Mouse (Mus musculus) thymus, postnatal 4 days (tissue): ENCODE measurements around the gene Adgrg7.

Source experiments
- DNase-seq: peaks from one replicate; pipeline ENCODE4 v3.0.0; 2021

Adgrg7 gene

GRCm38 (mm10) chr16:56795481-56796139, at the start of gene Adgrg7:
Adgrg7 (minus strand) TSS chr16:56795855.
- DNase-seq: no peak

- no peak for DNase-seq
Observed at GRCm38 (mm10) chr16:56842988-56843387, 47.3 kb upstream of the Adgrg7 start.

GRCm38 (mm10) chr16:56833312-56833711, 37.7 kb upstream of the Adgrg7 start:
- DNase-seq: no peak

- DNase-seq: no peak
Observed at GRCm38 (mm10) chr16:56831986-56832385, 36.3 kb upstream of the Adgrg7 start.

DNA sequence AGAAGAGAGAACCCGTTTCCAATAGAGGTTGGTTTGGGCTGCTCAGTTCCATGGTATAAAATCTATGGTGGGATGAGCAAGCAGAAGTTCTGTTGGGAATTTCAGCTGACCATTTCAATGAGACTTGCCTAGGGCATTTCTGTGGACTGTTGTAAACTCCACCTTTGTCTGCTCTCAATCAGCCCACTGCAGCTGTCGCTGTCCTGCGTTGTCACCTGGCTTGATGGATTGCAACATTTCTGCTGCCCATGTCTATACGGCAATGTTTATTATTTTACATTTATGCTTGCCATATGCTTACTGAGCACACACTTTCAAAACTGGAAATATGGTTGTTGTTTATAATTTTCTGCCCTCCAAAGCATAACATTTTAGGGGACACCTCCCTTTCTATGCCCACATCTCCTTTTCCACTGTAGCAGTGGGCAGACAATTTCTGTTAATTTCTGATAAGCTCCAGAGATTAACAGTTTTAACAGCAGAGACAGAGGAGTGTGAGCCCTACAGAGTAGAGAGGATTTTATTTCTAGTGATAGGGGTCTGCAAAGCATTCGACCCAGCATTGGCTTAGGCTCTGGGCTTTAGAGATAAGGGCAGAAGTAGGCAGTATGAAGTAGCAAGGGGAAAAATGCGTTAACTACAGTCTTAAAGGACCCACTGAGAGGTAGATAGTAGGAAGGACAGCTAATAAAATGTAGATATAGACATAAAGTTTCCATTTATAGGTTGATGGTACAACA, 5.9 kb upstream of the Adgrg7 start:
- DNase-seq: no peak

GRCm38 (mm10) chr16:56800946-56801345, 5.3 kb upstream of the Adgrg7 start:
- DNase-seq: no peak

DNA sequence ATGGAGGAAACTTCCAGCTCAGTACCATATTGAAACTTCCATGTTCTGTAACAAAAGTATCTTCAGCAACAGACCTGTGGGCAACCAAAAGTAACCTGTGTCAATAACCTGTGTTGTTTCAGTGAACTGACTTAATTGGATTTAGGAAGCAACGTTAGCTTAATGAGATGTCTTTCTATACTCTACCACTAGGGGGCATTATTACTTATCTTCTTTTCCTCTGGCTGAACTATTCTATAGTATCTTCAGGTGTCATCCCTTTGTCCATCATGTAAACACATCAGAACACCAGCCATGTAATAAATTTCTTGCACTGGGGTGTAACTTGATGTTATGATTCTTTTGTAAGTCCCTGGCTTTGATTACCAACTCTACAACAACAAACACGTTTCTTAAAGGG, 4.8 kb upstream of the Adgrg7 start:
- no peak for DNase-seq

DNA sequence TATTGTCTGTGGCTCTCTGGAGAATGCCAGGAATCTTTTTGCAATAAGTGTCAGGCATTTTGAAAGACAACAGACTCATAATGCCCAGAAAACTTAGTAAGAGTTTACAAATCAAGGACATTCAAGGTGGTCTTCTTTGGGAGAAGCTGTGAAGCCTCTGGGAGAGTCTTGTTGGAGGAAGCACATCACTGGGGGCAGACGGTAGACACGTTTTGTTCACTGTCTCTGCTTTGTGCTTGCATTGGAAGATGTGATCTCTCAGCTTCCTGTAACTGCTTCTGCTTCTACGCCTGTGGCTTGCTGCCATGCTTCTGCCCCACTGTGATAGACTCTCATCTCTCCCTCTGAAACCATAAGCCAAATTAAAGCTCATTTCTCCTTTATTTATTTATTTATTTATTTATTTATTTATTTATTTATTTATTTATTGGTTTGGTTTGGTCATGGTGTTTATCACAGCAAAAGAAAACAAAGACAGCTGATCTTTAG, 3.9 kb upstream of the Adgrg7 start:
- DNase-seq: no peak

DNA sequence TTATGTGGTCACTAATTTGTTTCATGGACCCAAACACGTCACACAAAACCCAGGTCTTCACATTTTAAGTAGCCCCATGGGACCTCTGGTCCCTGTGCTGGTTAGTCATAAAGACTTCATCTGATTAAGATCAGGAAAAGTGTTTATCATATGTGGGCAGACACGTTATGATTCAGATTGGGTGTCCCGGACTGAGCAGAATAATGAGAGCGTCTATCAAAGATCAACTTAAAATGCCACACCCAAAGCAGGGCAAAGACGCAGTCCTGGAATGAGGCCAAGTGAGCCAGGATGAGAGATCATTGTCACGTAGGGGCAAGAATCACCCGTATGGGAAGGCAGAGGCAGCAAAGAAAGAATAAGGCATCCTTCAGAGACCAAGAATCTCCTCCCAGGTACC, 3.2 kb upstream of the Adgrg7 start:
- DNase-seq: no peak

DNA sequence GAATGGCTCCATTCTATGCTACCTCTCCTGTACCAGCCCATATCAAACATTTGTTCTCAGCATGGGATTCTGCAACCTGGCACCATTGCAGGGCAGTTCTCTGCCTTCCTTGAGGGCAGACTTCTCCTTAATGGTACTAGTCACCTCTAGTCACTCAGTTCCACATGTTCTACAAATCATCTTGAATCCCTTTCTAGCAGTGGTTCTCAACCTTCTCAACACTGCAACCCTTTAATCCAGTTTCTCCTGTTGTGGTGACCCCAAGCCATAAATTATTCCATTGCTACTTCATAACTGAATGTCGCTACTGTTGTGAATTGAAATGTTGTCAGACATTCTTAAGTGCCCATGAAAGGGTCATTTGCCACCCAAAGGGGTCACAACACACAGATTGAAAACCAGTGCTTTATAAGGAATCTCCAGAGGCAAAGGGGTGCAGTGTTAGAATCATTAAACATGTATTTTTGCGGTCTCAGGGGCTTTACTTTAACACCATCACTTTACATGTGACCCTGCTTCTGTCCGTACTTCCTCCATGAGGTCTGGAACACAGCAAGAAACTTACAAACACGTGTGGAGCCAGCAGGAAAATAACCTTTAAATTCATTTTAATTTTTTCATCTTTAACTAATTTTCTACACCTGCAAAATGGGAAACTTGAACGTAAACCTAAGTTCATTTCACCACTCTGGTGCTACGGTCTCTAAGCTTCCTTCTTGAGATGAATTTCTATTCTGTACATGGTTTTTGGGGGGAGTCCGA, 1.1 kb downstream of the Adgrg7 start:
- no peak for DNase-seq

GRCm38 (mm10) chr16:56793778-56794177, 1.9 kb downstream of the Adgrg7 start:
- DNase-seq: no peak

DNA sequence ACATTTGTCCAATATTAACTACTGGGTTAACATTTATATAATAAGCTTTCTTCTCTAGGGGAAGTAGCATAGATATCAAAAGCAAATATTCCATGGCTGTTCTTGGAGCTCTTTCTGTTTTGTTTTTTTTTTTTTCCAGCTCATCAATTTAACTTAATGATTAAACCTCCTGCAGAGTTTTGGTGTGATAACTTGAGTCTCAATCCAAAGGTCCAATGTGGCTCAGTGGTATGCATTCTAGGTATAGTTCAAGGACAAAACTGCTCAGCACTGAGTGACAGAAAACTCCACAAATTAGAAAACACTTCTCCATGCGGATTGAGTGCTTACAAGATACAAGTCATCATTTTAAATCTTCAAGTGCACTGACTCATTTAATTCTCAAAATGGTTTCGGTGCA, 9.7 kb downstream of the Adgrg7 start:
- no peak for DNase-seq

DNA sequence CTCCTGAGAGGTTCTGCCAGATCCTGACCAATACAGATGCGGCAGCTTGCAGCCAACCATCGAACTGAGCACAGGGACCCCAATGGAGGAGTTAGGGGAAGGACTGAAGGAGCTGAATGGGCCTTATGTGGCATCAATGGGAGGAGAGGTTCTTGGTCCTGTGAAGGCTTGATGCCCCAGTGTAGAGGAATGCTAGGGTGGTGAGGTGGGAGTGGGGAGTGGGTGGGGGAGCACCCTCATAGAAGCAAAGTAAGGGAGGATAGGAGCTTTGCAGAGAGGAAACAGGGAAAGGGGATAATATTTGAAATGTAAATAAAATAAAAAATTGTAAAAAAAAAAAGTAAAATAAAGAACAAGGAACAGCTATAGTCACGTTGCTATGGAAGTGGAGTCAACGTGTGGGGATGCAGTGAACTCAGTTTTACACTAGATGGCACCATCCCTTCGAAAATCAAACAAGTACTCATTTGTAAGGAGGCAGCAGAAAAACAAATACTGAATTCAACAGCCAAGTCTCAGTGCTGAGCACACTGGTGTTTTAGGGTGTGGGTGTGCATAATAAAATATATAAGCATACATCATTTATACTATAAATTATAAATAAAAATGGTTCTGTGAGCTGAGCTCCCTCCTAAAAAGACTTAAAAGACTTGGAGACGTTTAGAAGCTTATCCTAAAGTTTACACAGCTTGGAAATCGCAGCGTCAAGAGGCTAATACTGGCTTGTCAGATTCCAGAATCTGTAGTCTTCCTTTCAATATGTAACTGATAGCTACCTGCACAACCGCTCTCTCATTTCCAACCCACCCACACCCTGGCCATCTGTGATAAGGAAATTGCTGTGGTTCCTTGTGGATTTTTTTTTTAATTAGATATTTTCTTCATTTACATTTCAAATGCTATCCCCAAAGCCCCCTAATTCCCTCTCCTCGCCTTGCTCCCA, 24.2 kb downstream of the Adgrg7 start:
- DNase-seq: peak; percentile 12

- DNase-seq: no peak
Observed at GRCm38 (mm10) chr16:56729060-56729459, 66.6 kb downstream of the Adgrg7 start.

- no peak for DNase-seq
Observed at GRCm38 (mm10) chr16:56724927-56725326, 70.7 kb downstream of the Adgrg7 start.

- no peak for DNase-seq
Observed at GRCm38 (mm10) chr16:56722357-56722756, 73.3 kb downstream of the Adgrg7 start.

- DNase-seq: no peak
Observed at GRCm38 (mm10) chr16:56719031-56719430, 76.6 kb downstream of the Adgrg7 start.

DNA sequence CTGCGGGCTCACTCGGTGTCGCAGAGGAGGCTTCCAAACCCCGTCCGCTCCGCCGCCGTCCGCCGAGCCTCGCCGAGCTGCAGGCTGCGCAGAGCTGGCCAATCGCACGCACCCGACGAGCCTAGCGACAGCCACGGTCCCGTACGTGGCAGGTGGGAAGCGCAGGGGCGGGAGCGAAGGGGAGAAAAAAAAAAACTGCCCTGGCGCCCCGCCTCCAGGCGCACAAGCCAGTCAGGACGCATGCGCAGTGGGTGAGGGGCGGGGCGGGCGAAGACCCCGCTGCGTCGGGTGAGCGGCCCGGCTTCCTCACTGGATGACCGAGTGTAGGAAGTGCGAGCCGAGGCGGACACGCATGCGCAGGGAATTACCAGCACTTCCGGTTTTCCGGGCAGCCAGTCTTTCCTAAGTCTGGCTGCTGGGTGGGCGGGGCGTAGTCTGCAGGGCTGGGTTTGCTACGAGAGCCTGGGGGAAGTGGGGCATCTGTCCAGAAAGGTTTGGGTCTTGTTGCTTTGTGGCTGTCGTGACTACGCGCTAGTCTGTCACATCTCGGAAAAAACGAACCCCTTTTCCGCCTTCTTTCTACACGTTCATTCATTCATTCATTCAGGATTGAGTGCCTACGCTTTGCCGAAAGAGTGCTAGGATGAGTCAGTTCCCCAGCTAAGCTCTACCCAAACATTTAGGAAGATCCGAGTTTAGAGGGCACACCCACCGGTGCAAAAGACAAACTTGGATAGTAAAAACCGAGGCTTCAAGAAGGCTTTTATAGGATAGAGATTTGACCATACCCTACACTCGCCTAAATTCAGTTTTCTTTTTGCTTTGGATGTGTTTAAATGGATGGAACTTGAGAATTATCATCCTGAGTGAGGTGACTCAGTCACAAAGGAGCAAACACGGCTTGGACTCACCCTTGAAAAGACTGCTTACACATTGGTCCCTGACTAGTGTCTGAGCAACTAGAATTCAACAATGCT, 78.1 kb downstream of the Adgrg7 start, which contains the start of gene Tfg:
Gene Tfg, minus strand, starts transcription at position 227 of the 977 bp plus-strand sequence.
- DNase-seq: peak; percentile 99

GRCm38 (mm10) chr16:56716557-56717179, 79.0 kb downstream of the Adgrg7 start:
- DNase-seq: no peak

GRCm38 (mm10) chr16:56715608-56716007, 80.0 kb downstream of the Adgrg7 start:
- DNase-seq: no peak

DNA sequence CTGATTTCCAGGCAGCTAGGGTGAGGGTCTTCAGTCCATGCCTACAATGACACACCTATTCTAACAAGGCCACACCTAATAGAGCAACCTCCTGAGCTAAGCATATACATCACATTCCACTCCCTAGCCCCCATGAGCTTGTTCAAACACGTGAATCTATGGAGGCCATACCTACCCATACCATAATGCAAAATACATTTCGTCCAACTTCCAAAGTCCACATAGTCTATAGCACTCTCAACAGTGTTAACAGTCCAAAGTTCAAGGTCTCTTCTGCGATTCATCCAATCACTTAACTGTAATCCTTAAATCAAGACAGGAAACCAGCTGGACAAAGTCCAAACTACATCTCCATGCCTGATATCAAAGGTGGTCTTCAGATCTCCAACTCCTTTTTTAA, 85.6 kb downstream of the Adgrg7 start:
- DNase-seq: no peak
